Mouse (Mus musculus): Measurements from ENCODE around the gene Ankrd13a.
A peak's percentile ranks its signal among the peaks of the same experiment; 100 is the strongest.

DNA sequence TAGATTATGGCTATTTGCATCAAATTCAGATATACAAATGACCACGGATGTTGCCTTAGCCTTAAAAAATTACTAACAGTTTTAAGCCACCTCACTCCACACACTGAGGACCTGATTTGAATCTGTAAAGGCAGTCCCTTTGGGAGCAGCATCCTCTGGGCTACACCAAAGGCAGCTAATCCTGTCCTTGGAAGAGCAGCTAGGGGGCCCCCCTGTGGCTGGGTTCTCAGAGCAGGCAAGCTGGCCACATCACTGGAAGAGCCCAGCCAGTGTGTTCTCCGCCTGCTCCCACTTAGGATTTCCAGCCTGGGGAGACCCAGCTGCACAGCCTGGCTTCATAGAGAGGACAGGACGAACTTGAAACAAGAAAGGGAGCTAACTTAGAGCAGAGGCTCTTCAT, 30.5 kb downstream of the Ankrd13a start:
- TF ChIP-seq CTCF (IDR thresholded peaks at IDR 0.05; ENCODE audit: low read depth) (peak; percentile 61), EP300 (IDR thresholded peaks at IDR 0.05; ENCODE audit: low read depth) (no peak)
